Mouse (Mus musculus): ENCODE results near the gene Phc3.

The Phc3 gene

DNA sequence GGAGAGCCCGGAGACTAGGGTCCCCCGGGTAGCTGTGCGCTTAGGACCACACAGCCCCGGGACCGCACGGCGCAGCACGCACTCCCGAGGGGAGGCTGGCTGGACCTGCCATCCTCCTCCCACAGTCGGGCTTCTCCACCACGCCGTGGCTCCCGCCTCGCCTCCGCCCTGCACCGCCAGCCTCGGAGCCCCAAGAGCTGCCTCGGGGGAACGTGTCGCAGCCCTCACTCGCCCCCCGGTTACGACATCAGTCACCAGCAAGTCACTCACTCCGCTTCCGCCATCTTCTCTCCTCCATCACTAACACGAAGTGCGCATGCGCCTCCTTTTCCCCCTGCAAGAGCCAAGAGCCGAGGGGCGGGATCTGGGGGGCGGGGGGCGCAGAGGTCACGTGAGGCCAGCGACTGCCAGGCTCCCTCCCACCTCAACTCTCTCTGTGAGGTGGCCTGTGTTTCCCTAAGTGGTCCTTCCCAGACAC, at the start of gene Phc3:
Gene Phc3, minus strand, starts transcription at position 312 of the 478 bp plus-strand sequence.
- DNase-seq, result peak; percentile 96

DNA sequence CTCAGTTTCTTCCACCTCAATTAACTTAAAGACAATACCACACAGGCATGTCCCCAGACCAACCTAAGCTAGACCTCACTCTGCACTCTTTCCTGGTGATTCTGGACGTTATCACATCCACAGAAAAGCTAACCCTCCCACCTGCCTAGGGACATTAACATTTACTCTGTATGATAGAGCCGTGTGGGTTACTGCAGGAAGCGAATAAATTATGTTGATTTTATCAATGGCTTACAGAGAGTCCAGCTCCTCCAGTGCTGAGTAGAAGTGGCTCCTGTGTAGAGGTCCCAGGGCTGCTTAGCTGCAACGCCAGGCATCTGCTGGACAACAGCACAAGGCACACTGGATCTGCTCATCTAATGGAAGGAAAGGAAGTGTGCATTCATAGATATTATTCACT, 48.4 kb upstream of the Phc3 start:
- no peak for DNase-seq

DNA sequence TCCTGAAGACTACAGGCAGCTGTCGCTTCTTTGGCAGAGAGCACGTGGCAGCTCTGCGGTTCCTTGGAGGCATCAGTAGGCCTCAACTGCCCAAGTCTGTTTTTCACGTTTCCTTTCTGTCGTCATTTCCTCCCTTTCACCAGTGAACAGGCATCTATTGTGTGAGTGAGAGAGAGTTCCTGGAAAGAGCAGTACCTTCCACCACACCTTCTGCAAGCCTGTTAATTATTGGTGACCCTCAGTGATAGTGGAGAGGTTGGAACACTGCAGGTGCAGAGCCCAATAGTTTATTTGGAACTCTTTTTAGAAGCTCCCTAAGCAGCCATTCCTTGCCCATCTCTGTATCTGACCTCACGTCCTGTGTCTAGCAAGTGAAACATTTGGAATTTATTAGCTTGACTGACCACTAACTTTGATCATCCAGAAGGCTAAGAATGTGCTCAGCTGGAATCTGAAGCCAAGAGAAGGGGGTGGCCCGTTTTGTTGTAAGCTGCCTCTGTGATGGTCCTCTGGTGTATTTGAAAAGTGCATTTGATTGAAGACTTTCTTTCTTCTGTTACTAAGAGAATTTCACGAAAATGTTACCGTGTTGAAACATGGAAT, 47.5 kb upstream of the Phc3 start:
- DNase-seq, result peak; percentile 62

DNA sequence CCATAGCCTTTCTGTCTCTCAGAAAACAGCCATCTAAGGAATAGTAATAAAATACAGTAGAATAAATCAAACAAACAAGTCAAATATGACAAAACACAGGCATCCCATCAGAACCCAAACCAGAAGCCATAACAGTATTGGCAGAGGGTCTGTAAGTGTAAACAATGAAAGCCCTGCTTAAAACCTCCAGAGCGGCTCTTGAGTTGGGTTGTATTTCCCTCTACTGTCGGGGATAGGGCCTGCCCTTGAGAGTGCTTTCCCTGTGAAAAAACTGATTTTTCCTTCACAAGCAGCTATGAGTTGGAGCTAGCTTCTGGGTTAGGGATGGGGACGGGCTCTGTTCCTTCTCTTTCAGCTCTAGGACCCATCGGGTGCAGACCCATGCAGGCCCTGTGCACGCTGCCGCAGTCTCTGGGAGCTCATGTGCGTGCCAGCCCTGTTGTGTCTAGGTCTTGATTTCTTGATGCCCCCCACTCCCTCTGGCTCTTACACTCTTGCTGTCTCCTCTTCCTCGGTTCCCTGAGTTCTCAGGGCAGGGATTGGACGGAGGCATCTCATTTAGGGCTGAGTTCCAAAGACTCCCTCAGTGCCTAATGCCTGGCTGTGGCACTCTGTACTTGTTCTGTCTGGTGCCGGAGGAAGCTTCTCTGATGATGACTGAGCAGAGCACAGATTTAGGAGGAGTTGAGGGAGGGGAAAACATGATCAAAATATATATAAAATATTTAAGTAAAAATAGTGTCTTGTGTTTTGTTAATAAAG, 46.6 kb upstream of the Phc3 start:
- DNase-seq, result no peak

DNA sequence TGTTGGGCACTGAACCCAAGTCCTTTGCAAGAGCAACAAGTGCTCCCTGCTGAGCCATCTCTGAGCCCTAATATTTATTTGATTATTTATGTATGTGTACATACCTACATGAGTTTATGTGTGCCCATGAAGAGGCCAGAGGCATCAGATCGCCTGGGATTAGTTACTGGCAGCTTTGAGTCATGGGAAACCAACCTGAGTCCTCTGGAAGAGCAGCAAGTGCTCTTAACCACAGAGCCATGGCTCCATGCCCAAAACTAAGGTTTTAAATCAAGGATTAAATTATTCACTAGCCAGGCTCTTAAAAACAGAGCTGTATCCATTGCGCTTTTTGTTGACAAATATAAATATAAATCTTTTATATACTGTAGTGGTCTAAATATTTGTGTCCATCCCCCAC, 45.2 kb upstream of the Phc3 start:
- no peak for DNase-seq

DNA sequence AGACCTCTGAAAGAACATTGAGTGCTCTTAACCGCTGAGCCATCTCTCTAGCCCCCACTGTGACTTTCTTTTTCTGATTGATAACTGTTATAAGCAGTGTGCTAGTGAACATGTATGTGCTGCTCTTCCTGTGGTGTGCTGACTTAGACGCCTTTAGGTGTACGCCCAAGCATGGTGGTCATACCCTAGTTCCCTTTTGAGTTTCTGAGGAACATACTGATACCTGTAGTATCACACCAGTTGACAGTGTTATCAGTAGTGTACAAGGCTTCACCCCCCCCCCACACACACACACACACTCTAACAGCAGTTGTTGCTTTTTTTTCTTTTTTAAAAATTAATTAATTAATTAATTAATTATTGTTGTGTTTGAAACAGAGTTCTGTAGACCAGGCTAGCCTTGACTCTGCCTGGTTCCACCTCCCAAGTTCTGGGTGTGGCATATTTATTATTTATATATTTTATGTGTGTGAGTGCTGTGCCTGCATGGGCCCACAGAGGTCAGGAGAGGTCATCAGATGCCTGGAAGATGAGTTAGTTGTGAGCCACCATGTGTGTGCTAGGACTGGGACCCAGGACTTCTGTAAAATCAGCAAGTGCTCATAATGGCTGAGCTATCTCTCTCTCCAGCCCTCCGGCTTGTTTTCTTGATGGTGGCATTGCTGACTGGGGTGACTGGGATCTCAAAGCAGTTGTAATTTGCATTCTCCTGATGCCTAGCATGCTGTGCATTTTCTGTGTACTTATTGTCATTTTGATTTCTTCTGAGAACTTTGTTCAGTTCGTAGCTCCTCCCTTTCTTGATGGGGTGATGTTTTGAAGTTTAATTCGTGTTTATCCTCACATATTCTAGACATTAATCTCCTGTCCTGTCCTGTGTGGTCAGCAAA, 35.4 kb upstream of the Phc3 start:
- DNase-seq, result no peak

DNA sequence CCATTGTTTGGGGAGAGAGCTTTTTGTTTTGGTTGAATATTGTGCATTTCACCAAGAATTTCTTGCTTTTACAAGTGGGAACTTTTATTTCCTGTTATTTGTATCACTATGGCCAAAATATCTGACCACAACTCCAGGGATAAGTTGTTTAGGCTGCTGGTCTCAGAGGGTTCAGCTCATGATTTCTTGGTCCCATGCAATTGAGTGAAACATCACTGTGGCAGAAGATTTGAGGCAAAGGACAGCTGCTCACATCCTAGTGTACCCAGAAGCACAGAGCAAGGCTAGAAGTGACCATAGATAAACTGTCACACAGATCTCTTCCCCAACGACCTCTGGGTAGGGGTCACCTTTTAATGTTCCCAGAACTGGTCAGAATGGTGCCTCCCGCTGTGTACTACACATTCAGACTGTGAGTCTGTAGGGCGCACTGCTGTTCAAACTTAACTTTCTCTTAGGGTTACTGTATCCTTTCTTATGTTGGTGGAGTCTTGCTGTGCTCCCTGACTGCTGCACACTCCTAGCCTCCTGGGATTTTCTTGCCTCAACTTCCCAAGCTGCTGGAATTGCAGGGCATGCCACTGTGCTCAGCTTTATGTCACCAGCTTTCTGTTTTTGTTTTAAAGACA, 31.9 kb upstream of the Phc3 start:
- DNase-seq, result no peak

DNA sequence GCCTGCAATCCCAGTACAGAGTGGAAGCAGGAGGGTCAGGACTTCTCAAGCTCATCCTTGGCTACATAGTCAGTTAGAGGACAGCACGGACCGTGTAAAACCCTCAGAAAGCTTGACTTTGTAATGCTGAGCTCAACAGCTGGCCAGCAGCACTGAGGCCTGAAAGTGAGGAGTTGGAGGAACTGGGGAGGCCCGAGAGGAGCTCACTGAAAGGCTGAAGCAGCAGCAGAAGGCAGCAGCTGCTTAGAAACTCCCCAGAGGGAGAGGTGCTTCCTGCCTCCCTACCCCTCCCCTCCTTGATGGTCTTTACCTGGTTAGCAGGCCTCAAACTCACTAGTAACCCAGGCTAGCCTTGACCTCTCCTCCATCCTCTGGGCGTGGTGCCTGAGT, 30.8 kb upstream of the Phc3 start:
- DNase-seq, result no peak

DNA sequence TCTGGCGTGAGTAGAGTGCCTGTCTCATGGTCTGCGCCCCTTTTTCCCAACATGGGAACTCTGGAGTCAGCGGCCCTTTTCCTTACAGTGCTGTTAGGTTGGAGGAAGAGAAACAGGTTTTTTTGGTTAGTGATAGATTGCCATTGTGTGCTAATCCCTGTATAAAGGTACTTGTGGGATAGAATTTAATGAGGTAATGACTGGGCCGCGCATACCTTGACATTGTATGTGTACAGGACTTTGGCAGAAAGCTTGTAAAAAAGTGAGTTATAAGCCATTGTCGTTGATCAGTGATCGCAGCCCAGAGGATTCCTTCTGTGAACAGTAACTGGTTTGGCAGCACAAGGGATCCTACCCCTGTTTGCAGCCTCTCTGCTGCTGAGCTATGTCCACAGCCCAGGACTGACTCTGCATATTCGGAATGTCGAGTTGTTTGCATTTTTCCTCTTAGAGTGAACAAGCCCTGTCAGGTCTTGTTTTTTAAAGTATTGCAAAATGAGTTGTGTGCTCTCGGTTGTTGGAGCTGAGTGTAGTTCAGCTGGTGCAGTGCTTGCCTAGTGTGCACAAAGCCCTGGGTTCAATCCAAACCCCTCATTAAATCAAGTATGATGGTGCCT, 30.3 kb upstream of the Phc3 start:
- DNase-seq, result no peak

DNA sequence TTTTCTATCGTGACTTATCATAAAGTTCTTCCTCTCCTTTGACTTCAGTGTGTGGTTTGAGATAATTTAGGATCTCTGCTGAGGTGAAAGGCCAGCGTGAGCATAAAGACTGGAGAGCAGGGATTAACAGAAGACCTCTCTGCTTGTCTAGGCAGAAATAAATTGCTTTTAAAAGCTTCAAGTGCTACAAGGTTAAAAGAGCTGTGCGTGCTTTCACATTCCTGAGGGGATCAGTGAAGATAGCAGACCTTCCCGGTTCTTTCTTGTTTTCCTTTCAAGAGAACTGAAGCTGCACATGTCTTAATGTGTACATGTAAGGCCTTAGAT, 27.4 kb upstream of the Phc3 start:
- no peak for DNase-seq

DNA sequence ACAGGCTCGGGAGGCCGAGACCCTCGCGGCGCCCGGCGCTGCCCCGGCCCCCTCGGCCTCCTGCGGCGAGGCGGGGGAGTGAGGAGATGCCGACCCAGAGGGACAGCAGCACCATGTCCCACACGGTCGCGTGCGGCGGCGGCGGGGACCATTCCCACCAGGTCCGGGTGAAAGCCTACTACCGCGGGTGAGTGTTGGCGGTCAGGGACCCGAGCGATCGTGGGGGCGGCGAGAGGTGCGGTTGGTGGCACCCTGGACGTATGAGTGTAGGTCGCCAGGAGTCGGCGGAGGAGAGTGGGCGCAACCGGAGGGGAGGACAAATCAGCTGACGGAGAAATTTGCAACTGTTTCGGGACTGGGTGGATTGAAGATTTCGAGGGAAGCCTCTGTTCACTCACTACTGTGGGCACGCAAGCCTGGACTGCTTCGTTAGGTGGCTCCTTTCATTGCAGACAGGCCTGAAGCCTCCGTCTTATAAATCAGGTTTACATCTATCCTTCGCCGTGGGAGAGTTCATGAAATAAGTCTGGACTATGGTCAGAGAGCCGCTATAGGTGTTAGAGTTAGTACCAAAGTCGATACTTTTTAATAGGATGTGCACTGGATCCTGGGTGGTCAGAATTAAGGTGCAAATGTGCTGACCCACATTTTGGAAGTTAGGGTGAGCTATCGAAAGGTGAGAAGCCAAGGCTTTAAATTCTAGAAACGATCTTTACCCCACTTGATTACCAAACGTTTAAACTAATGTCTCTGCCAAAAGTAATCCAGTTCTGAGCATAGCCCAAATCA, 26.9 kb upstream of the Phc3 start:
- DNase-seq, result peak; percentile 68

DNA sequence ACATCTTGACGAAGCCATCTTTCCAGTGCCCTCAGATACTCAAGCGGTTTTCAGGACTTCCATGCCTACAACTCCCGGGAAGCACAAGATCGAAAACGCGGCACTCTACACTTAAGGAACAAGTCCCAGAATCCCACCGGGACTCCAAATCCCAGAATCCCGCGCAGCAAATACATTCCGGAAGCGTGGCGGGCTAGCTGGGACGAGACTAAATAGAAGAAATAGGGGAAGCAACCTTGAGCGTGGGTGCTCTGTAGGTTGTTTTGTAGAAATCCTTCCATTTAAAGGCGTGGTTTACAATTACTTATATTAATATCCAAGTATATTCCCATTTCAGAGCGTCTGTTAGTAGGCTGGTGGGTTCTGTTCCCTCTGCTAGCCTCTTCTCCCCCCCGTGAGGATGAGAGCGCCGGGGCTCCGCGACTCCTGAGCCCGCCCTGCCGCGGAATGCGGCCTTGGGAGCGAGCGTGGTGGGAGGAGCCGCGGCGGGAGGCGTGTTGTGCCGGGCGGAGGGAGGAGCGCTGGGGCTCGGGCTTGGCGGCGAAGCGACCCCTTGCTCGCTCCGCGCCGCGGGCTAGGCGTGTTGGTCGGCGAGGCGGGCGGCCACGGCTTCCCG, 26.2 kb upstream of the Phc3 start, which contains the start of gene Prkci:
Gene Prkci, plus strand, starts transcription at position 465 of the 616 bp plus-strand sequence.
- peak; percentile 99 for DNase-seq

DNA sequence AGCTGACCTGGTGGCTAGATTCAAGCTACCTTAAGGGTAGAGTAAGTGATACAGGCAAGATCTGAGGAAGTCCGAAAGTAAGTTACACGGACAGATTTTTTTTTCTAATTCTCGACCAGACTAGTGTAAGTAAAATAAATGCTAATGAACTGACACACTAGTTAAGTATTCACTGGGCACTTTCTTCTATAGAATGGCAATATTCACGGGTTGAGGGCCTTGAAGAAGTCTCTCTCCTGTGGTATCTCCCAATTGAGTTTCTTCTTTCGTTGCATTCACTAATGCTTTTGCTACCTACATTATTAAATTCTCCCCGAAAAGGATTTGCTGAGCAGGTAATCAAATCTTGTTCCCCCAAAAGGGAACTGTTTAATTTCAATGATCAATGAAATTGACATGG, 25.6 kb upstream of the Phc3 start:
- no peak for DNase-seq

DNA sequence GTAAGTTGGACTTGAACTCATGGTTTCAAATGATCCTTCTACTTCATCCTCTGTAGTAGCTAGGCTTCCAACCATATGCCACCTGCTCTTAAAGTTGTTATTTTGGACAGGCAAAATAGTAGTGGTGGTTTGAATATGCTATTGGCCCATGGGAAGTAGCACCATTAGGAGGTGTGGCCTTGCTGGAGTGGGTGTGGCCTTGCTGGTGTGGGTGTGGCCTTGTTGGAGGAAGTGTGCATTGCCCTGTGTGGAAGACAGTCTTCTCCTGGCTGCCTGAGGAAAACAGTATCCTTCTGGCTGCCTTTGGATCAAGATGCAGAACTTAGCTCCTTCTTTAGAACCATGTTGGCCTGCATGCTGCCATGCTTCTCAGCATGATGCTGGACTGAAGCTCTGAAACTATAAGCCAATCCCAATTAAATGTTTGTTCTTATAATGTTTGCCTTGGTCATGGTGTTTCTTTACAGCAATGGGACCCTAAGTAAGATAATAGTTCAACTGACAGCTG, 23.9 kb upstream of the Phc3 start:
- DNase-seq, result no peak

DNA sequence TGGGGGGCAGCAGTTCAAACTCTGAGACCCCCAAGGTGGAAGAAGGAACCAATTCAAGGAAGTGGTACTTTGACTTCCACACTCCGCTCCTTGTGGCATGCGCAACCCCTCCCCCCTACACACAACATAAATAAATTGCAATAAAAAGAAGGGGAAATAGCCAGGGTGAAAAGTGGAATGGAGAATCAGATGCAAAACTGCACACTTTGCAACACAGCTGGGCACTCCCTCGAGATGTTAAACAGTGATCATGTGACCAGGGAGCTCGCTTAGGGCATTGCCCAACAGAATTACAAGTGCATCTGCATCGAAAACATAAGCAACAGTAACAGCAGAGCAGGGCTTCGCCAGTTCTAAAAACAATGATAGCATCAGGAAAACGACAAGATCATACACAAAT, 22.9 kb upstream of the Phc3 start:
- no peak for DNase-seq

DNA sequence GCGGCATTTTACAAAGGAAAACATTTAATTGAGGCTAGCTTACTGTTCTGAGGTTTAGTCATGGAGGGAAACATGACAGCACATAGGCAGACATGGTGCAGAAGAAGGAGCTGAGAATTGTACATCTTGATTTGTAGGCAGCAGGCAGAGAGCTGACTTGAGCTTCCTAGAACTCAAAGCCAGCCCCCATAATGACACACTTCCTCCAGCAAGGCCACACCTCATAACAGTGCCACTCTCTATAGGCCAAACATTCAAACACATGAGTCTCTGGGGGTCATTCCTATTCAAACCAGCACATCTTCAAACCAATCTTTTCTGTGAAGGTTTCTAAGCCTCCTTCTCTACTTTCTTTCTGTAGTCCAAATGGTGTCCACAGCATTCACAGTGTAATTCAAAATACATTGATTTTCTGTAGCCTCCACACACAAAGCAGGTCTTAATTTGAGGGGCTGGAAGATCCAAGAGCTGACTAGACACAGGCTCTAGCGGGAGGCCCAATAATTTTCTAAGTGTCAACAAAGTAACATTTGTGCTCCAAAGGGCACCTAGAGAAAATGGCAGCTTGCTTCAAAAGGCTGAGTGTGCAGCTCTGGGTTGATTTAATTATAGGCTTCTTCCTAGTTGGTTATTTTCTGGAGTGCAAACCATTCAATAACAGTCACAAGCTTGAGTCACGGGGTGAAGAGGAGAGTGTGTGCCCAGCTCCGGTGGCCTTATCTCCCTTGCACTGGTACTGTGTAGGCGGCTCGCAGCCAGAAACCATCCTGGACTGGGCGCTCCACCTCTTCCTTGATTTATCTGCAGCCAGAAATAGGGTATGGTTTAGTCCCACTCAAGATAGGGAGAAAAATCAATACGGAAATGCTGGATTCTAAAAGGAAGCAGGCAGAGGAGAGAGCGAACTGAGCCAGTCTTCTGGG, 18.4 kb upstream of the Phc3 start:
- no peak for DNase-seq

DNA sequence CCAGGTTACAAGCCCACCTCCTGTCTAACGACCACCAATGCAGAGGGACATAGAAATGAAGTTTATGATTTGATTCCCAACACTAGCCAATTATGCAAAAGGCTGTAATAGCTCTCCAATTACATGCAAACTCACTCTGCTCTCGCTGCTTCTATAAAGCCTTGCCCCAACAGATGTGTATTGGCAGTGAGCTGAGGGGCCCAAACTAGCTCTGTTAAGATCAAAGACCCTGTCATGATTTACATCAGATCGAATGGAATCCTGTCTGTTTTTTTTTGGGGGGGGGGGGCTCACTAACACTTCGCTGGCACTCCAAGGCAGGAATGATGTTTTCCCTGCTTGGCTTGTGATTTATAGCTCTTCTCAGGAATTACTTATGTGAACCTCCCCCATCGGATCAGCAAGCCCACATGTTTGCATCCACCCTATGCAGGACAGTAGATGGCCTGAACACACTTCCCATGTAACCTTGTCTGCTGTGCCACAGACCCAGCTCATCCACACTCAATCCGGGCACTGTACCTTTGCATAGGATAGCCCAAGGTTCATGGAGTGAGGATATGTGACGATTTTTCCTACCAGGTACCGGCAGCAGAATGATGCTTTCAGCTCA, 13.8 kb upstream of the Phc3 start:
- DNase-seq, result peak; percentile 30

DNA sequence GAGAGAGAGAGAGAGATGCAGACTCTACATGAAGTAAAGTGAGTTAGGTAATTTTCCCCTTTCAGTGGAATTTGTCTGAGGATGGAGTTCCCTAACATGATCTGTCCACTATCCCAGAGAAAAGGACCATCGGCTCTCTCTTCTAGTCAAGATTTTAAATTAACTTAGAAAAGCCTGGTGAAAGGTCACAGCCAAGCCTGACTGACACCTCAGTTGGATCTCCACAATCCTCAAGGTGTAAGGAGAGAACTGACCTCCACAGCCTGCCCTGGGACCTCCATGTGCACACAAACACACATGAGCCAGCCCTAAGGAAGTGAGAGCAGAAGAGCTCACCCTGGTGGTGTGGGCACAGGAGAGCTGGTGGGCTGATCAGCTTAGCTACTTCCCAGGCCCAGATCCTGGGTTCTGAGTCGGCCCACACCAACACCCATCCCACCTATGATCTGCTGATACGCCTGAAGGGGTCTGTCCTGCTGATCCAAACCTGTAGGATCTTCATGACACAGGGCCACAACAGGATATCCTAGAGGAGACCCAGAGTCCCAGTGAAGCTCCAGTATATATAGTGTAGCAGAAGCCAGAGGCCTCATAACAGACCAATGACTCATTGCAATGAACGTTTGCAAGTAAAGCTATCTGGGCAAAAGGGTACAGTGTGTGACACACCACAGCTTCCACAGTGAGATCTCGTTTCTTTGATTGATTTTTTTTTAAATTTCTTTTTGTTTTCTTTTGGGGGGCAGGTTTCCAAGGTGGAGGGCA, 12.6 kb upstream of the Phc3 start:
- DNase-seq, result no peak
